Mouse (Mus musculus) ES-E14 (cell line): ENCODE data around the gene Zfp609.

Experiments used
- CHD2 ChIP-seq: IDR thresholded peaks from 2 replicates; pipeline ENCODE4 v1.6.1; 2014; ENCODE audit warnings: mild to moderate bottlenecking, low read depth, low read length, inconsistent platforms
- ZC3H11A ChIP-seq: IDR thresholded peaks from 2 replicates; pipeline ENCODE4 v1.6.1; 2012; ENCODE audit warnings: low read depth, mild to moderate bottlenecking, inconsistent platforms, low read length, borderline replicate concordance

DNA sequence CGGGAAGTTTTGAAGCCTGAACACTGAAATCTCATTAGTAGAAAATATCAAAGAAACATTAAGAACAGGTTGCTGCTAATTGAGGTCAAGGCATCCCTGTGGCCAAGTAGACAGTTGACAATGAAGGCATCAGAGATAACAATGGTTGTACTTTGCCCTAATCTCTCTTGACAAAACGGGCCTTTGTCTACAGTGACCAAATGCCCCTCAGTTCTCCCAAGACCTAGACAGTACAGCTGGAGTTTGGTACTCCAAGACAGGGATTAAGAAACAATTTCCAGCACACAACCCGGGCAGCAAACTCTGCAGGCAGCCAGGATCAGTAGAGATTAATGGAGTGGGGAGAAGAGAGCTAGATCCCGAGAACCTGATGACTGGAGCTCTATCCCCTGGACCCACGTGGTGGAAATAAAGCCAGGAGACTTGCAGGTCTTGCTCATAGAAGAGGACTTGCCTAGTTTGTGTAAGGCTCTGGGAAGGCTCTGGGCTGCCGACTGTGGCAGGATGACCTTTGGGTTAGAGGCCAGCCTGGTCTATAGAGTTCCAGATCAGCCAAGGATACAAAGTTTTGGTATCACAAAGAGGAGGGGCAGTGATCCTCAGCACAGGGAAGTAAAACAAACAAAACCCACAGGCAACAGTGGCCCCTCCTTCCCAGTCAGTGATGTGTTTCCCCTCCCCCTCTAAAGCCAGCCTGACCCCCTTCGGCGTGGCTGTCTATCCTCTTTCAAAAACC lies 51.1 kb downstream of the Zfp609 start:
- TF ChIP-seq ZC3H11A: no peak
- TF ChIP-seq CHD2: no peak
